Mouse (Mus musculus) adrenal gland, adult 10 weeks (tissue): Measurements from ENCODE around the gene Zfp874a. TPM values are rescaled to one million over a fixed set of nuclear protein-coding genes. Genes with fewer than 3 reads are reported as not detected.

ENCODE experiments used
- polyA plus RNA-seq: library from polyadenylated mRNA; stranded (reverse); fragments of 350-450 nt; fragmentation: Illumina TruSeq; extraction: RNeasy Lipid Tissue Mini Kit (QIAGEN cat#74804); gene quantifications from one replicate; pipeline ENCODE4 v1.2.3, GENCODE M21; 2014; ENCODE audit warnings: low read depth, low replicate concordance

The Zfp874a gene
- polyA plus RNA-seq: 128 TPM

DNA sequence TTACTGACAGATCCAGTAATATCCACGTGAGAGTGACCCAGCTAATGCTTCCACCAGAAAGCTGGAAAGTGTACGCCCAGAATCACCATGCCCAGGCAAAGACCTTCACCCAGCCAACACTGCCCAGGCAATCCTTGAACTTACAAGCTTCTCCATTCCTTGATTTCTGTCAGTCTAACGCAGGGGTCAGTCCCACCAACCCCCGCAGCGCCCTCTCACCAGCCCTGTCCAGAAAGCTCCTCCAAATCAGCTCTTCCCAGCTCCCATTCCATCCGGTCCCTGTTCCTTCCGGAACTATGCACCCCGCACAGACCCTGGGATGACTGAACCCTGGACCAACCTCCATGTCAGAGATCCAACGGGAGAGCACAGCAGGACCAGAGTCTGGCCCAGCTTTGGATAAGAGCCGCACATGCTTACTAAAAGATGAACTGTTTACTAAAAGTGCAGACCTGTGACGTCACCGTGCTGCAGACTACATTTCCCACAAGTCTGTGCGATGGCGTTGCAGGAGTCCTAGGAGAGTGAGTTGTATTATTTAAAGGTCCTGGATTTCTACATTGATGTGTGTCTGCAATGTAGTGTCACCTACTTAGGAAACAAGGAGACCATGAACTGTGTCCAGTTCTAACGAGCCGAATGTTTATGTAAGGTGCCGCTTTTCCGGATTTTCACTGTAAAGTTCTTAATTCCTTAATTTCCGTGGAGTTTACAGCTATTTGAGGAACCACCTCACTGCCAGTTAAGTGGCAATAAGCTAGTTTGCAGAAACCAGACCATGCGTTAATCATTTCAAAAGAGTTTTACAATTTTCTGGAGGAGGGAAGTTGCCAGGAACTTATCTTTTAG lies at the start of gene Zfp874a:
TSS of gene Zfp874a (minus strand) at position 453 of the 849 bp plus-strand sequence.

DNA sequence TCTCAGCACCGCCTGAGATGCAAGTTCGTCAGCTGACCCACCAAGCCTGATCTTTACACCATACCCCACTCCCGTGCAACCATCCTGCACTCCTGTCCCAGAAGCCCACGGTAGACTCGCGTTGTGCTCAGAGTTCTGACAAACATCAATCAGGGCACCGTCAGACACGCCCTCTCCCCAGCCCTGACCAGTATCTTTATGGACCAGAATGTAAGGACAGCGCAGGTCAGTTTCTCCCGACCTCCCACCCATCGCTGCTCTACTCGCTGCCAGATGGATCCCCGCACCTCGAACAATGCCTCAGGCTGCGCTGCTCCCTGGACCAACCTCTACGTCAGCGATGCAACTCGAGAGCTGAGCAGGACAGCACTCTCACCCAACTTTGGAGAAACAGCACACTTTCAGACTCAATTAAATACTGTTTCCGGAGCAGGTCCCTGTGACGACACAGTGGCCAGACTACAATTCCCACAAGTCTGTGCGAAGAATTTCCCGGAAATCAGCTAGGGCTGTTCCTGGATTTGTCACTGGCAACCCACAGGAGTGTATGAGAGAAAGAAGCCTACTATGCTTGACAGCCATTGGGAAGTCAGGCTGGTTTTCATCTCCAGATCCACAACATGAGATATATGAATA lies 48.8 kb upstream of the Zfp874a start, which contains the start of gene Zfp58:
TSS of gene Zfp58 (minus strand) at position 472 of the 636 bp plus-strand sequence.

DNA sequence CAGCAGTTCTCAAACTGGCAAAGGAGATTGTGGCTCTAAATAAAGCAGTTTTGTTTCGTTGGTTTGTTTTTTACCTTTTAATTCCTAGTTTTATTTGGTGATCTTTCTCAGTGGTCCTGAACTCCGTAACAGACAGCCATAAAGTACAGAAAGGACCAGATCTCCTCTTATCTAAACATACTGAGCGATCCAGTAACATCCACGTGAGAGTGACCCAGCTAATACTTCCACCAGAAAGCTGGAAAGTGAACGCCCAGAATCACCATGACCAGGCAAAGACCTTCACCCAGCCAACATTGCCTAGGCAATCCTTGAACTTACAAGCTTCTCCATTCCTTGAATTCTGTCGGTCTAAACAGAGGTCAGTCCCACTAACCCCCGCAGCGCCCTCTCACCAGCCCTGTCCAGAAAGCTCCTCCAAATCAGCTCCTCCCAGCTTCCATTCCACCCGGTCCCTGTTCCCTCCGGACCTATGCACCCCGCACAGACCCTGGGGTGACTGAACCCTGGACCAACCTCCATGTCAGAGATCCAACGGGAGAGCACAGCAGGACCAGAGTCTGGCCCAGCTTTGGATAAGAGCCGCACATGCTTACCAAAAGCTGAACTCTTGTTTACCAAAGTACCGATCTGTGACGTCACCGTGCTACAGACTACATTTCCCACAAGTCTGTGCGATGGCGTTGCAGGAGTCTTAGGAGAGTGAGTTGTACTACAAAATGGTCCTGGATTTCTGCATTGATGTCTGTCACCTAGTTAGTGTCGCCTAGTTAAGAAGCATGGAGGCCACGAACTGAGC lies 32.4 kb upstream of the Zfp874a start, which contains the start of gene Zfp874b:
TSS of gene Zfp874b (minus strand) at position 634 of the 799 bp plus-strand sequence.

DNA sequence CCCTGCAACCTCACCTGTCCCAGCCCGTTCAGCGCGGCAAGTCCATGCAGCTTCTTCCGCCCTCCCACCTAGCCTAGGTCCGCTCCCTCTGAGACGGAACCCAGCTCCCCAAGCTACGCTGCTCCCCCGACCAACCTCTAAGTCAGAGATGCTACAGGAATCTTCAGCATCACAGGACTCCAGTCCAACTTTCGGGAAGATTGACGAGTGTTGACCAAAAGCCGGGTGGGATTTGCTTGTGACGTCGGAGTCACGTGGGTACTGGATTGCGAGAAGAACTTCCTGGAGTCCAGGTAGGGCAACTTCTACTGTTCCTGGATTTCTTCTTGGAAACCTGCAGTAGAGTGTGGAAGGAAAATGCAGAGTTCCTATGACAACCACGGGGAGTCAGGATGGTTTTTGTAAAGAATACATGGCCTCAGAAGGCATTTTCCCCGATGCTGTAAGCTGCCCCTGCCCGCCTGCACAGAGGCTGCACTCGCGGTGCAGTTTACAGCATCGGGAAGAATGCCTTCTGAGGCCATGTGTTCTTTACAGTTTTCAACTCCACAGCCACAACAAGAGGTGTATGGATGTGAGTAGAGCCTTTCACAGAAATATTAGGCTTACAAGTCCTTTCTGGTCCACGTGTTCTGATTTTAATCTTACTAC lies 30.1 kb downstream of the Zfp874a start, which contains the start of gene Zfp459:
TSS of gene Zfp459 (minus strand) at position 212 of the 651 bp plus-strand sequence.

DNA sequence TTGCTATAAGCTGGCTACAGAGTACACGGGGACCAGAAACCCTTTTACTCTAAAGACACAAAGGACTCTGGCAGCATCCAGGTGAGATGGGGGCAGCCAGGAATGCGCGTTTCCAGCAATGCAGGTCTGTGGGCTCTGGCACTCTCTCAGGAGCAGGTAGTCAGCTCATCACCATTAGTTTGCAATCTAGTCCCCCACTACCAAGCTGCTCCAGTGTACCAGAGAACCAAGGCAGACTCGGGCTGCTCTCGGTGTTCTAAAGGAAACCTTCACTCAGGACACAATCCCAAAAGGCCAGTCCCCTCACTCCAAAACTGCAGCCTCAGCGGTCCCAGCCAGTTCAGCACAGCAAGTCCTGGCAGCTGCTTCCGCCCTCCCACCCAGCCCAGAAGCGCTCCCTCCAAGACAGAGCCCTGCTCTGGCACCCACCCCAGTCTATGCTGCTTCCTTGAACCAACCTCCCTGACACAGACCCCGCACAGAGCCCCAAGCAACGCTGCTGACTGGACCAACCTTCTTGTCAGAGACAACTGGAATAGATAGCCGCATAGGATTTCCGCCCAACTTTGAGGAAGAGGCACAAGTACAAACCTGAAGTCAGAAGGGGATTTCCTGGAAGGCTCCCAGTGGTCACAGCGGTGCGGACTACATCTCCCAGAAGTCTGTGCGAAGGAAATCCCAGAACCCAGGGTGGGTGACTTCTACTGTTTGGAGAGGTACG lies 52.1 kb downstream of the Zfp874a start, which contains the start of gene Zfp429:
TSS of gene Zfp429 (minus strand) at position 637 of the 721 bp plus-strand sequence.

DNA sequence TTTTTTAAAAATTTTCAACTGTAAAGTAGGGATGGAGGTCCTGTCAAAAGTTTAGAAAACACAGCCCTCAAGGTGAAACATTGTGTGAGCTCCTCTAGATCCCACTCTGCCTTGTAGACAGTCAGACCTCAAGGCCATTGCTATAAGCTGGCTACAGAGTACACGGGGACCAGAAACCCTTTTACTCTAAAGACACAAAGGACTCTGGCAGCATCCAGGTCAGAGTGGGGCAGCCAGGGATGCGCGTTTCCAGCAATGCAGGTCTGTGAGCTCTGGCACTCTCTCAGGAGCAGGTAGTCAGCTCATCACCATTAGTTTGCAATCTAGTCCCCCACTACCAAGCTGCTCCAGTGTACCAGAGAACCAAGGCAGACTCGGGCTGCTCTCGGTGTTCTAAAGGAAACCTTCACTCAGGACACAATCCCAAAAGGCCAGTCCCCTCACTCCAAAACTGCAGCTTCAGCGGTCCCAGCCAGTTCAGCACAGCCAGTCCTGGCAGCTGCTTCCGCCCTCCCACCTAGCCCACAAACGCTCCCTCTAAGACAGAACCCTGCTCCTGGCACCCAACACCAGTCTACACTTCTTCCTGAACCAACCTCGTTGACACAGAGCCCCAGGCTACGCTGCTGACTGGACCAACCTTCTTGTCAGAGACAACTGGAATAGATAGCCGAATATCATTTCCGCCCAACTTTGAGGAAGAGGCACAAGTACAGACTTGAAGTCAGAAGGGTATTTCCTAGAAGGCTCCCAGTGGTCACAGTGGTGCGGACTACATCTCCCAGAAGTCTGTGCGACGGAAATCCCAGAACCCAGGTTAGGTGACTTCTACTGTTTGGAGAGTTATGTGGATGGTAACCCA lies 76.1 kb downstream of the Zfp874a start, which contains the start of the genes Gm28041 and Zfp456:
TSS of gene Gm28041 (minus strand) at position 684 of the 862 bp plus-strand sequence.
TSS of gene Zfp456 (minus strand) at position 761 of the 862 bp plus-strand sequence.

Other genes starting within 250 kb of the Zfp874a start
- 11.7 TPM for gene Zfp458, start 173.2 kb downstream of the Zfp874a start, polyA plus RNA-seq
- 1.3 TPM for gene Zfp457, start 145.1 kb downstream of the Zfp874a start, polyA plus RNA-seq
- gene Zfp595, start 119.1 kb downstream of the Zfp874a start, polyA plus RNA-seq: 21.8 TPM
- 2.8 TPM for gene Gm28044, start 91.1 kb downstream of the Zfp874a start, polyA plus RNA-seq
- 12.7 TPM for gene Zfp953, start 91.0 kb downstream of the Zfp874a start, polyA plus RNA-seq
- gene Gm28041, start 75.9 kb downstream of the Zfp874a start, polyA plus RNA-seq: 0.93 TPM
- gene Zfp456, start 75.8 kb downstream of the Zfp874a start, polyA plus RNA-seq: 5.0 TPM
- 18.5 TPM for gene Zfp429, start 51.8 kb downstream of the Zfp874a start, polyA plus RNA-seq
- 2.0 TPM for gene Zfp459, start 30.2 kb downstream of the Zfp874a start, polyA plus RNA-seq
- 54.2 TPM for gene Zfp874b, start 32.6 kb upstream of the Zfp874a start, polyA plus RNA-seq
- gene Zfp58, start 48.9 kb upstream of the Zfp874a start, polyA plus RNA-seq: 33.4 TPM
- gene Gm26965, start 74.5 kb upstream of the Zfp874a start, polyA plus RNA-seq: not detected
- 30.4 TPM for gene Zfp87, start 74.6 kb upstream of the Zfp874a start, polyA plus RNA-seq
- gene Zfp748, start 102.2 kb upstream of the Zfp874a start, polyA plus RNA-seq: 32.6 TPM
- gene Zfp729b, start 158.1 kb upstream of the Zfp874a start, polyA plus RNA-seq: 42.5 TPM
- not detected for gene Gm49345, start 186.1 kb upstream of the Zfp874a start, polyA plus RNA-seq
- 42.6 TPM for gene Zfp729a, start 186.2 kb upstream of the Zfp874a start, polyA plus RNA-seq
- 23.0 TPM for gene Zfp738, start 235.4 kb upstream of the Zfp874a start, polyA plus RNA-seq